9 mouse cellular contexts compared by ENCODE assay signal in the genomic region with DNA sequence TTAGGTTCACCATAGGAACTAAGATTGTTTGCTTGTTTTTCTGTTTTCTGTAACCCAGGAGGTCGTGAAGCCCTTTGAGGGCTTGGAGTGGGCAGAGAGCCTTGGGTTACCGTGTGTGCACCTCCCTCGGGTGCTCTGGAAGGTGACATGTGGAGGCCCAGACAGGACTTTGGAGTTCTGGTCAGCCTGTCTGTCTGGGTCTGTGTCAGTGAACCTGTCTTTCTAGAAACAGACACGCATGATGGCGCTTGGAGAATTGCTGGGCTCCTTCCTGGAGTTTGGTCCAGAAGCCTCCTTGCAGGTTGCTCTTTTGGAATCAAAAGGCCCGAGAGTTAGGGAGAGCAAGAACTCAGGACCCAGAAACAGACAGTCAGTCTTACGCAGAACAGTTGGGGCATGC. TPM values are rescaled to one million over a fixed set of nuclear protein-coding genes. Genes with fewer than 3 reads are reported as not detected.
DNase-seq lines count a peak whose midpoint lies in the region; ATAC-seq and TF ChIP-seq lines count a peak whose summit lies in the region.
"Had no signal": no experiment of that assay in that cellular context is flagged by ENCODE, and none has a peak within 500 bp of the region (broad histone marks: within the 10 kb centered on the region; RNA-seq: fewer than 3 reads in every experiment).

No protein-coding gene starts in this region.

- TF ChIP-seq EP300 in heart, adult 2 months (IDR thresholded peaks at IDR 0.05; ENCODE audit: insufficient read depth, low read depth, low read length): no peak

- H3K36me3 ChIP-seq in heart, adult 2 months (ENCODE audit: control insufficient read depth, insufficient read depth, low read length): peaks cover 12% of the 10 kb centered on the region
- peaks cover 70% of the 10 kb centered on the region for H3K36me3 ChIP-seq in hindbrain, embryonic 14.5 days (replicated peaks; ENCODE audit: control insufficient read depth, insufficient read depth)
- H3K36me3 ChIP-seq in liver, embryonic 13.5 days: peaks cover 64% of the 10 kb centered on the region

- H3K79me2 ChIP-seq in heart, adult 2 months (replicated peaks; ENCODE audit: control insufficient read depth, insufficient read depth, low read length): no peaks in the 10 kb centered on the region

- intact Hi-C loops in heart, adult 2 months (cut with DNase I): loop anchor here (5.0 to 10.0 kb wide), 2 partner anchors 242 to 344 kb away; no protein-coding TSS in a partner anchor

- no peaks in the 10 kb centered on the region for H3K27me3 ChIP-seq in heart, adult 2 months (ENCODE audit: control insufficient read depth, insufficient read depth, low read length)
- no peaks in the 10 kb centered on the region for H3K27me3 ChIP-seq in hindbrain, embryonic 14.5 days (ENCODE audit: control insufficient read depth, insufficient read depth, low read length)
- H3K27me3 ChIP-seq in liver, embryonic 13.5 days: no peaks in the 10 kb centered on the region
- H3K27me3 ChIP-seq: Patski had no signal

- no peak for ATAC-seq in hindbrain, embryonic 14.5 days (ENCODE audit: low FRiP score)
- ATAC-seq in liver, embryonic 13.5 days (ENCODE audit: low read depth): no peak

- no peak for TF ChIP-seq POLR2A in heart, adult 2 months (IDR thresholded peaks at IDR 0.05; ENCODE audit: insufficient read depth, low read depth, low read length)
- TF ChIP-seq POLR2A in cortical plate, adult 2 months (IDR thresholded peaks at IDR 0.05; ENCODE audit: extremely low read depth, insufficient read depth, low read length): no peak

- H3K27ac ChIP-seq in heart, adult 2 months: peak overlapping the region; percentile 96
- peak overlapping the region; percentile 94 for H3K27ac ChIP-seq in cortical plate, adult 2 months (ENCODE audit: insufficient read depth, low read length)
- peak overlapping the region; percentile 87 for H3K27ac ChIP-seq in hindbrain, embryonic 14.5 days
- peak overlapping the region; percentile 98 for H3K27ac ChIP-seq in liver, embryonic 13.5 days

- H3K9ac ChIP-seq in heart, adult 2 months (ENCODE audit: low read depth, low read length): peak overlapping the region; percentile 64; the same call in 1 of the 2 replicates
- peak overlapping the region; percentile 49 for H3K9ac ChIP-seq in hindbrain, embryonic 14.5 days
- H3K9ac ChIP-seq in liver, embryonic 13.5 days: peak overlapping the region; percentile 81

- DNase-seq in heart, adult 2 months: peak; percentile 43 to 51
- no peak for DNase-seq in heart, postnatal 4 days
- DNase-seq in hindbrain, embryonic 14.5 days (ENCODE audit: low spot score): no peak
- DNase-seq in liver, embryonic 13.5 days: no peak
- DNase-seq in gastrocnemius, adult 18-20 months (ENCODE audit: low spot score): no peak
- no peak for DNase-seq in frontal cortex, postnatal 14 days (ENCODE audit: low spot score in 2 of 2)
- DNase-seq in urinary bladder, postnatal 4 days (ENCODE audit: low spot score in 2 of 2): no peak

- peaks cover 15% of the 10 kb centered on the region for H3K4me1 ChIP-seq in heart, adult 2 months (ENCODE audit: control insufficient read depth, insufficient read depth, low read length)
- H3K4me1 ChIP-seq in cortical plate, adult 2 months (ENCODE audit: control insufficient read depth, insufficient read depth, low read length): peaks cover 9% of the 10 kb centered on the region; the same call in 1 of the 2 replicates
- H3K4me1 ChIP-seq in hindbrain, embryonic 14.5 days (replicated peaks; ENCODE audit: control insufficient read depth, insufficient read depth, low read length): peaks cover 36% of the 10 kb centered on the region
- H3K4me1 ChIP-seq in liver, embryonic 13.5 days (replicated peaks): peaks cover 81% of the 10 kb centered on the region

- TF ChIP-seq CTCF in heart, adult 2 months (IDR thresholded peaks at IDR 0.05): no peak
- no peak for TF ChIP-seq CTCF in cortical plate, adult 2 months (IDR thresholded peaks at IDR 0.05; ENCODE audit: extremely low read depth, insufficient read depth, low read length)

- peak overlapping the region; percentile 54 for H3K4me3 ChIP-seq in heart, adult 2 months
- H3K4me3 ChIP-seq in cortical plate, adult 2 months (ENCODE audit: insufficient read depth, low read length): no peak overlapping the region; the same call in 1 of the 2 replicates
- H3K4me3 ChIP-seq in hindbrain, embryonic 14.5 days (replicated peaks; ENCODE audit: low read length): peak overlapping the region; percentile 78
- H3K4me3 ChIP-seq in liver, embryonic 13.5 days (replicated peaks): peak overlapping the region; percentile 78

- H3K9me3 ChIP-seq in hindbrain, embryonic 14.5 days (ENCODE audit: control insufficient read depth, low read length): no peaks in the 10 kb centered on the region
- no peaks in the 10 kb centered on the region for H3K9me3 ChIP-seq in liver, embryonic 13.5 days (replicated peaks)

- H3K4me2 ChIP-seq in hindbrain, embryonic 14.5 days (replicated peaks): peak overlapping the region; percentile 47
- H3K4me2 ChIP-seq in liver, embryonic 13.5 days: peak overlapping the region; percentile 81

- WGBS in heart, adult 2 months: 60% methylated on average over 7 of the region's 7 CpGs
- 75% methylated on average over 7 of the region's 7 CpGs for WGBS in hindbrain, embryonic 14.5 days
- 34% methylated on average over 7 of the region's 7 CpGs for WGBS in liver, embryonic 13.5 days (ENCODE audit: insufficient replicate concordance)

RNA-seq across cellular contexts. Expression of a gene that starts 0.7 kb away (rescaled TPM):
- total RNA-seq in heart, adult 2 months (2021): 100 to 1,000 TPM; 213 to 308 TPM
- polyA plus RNA-seq in heart, adult 2 months (2012; rRNA removed): 505 and 903 TPM in 2 replicates
- total RNA-seq in heart, postnatal 4 days (2021): 100 to 1,000 TPM; 302 to 316 TPM
- 588 and 637 TPM in 2 replicates for polyA plus RNA-seq in cortical plate, adult 2 months (2012; rRNA removed)
- polyA plus RNA-seq in hindbrain, embryonic 14.5 days (2014; fragmentation: Nextera tagmentation; extraction: Ambion mirVana): 4,936 and 5,483 TPM in 2 replicates
- 7,621 and 8,262 TPM in 2 replicates for polyA plus RNA-seq in liver, embryonic 13.5 days (2015; fragmentation: Nextera tagmentation; extraction: Ambion mirVana)
- total RNA-seq in gastrocnemius, adult 18-20 months (2021): 100 to 1,000 TPM; 109 to 151 TPM

RNA-seq across cellular contexts. Expression of a gene that starts 6.3 kb away (rescaled TPM):
- total RNA-seq in heart, adult 2 months (2021): 10 to 100 TPM; 21.9 to 25.9 TPM
- polyA plus RNA-seq in heart, adult 2 months (2012; rRNA removed): 46.6 and 47.2 TPM in 2 replicates
- total RNA-seq in heart, postnatal 4 days (2021): 10 to 100 TPM; 48.6 to 50.7 TPM
- 99.4 and 103 TPM in 2 replicates for polyA plus RNA-seq in cortical plate, adult 2 months (2012; rRNA removed)
- 182 and 190 TPM in 2 replicates for polyA plus RNA-seq in hindbrain, embryonic 14.5 days (2014; fragmentation: Nextera tagmentation; extraction: Ambion mirVana)
- polyA plus RNA-seq in liver, embryonic 13.5 days (2015; fragmentation: Nextera tagmentation; extraction: Ambion mirVana): 104 and 106 TPM in 2 replicates
- 10 to 100 TPM; 14.2 to 16.6 TPM for total RNA-seq in gastrocnemius, adult 18-20 months (2021)

RNA-seq across cellular contexts. Expression of a gene that starts 21.3 kb away (rescaled TPM):
- total RNA-seq in heart, adult 2 months (2021): not detected
- 0.20 and 0.27 TPM in 2 replicates for polyA plus RNA-seq in heart, adult 2 months (2012; rRNA removed)
- total RNA-seq in heart, postnatal 4 days (2021): 1 to 10 TPM in 1 of 2 experiments, not detected in 1; 1.1 TPM
- 0.11 and 0.13 TPM in 2 replicates for polyA plus RNA-seq in cortical plate, adult 2 months (2012; rRNA removed)
- 0.13 and 0.35 TPM in 2 replicates for polyA plus RNA-seq in hindbrain, embryonic 14.5 days (2014; fragmentation: Nextera tagmentation; extraction: Ambion mirVana)
- 0.80 and 0.87 TPM in 2 replicates for polyA plus RNA-seq in liver, embryonic 13.5 days (2015; fragmentation: Nextera tagmentation; extraction: Ambion mirVana)
- not detected for total RNA-seq in gastrocnemius, adult 18-20 months (2021)

RNA-seq across cellular contexts. Expression of a gene that starts 22.5 kb away (rescaled TPM):
- total RNA-seq in heart, adult 2 months (2021): 10 to 100 TPM; 26.5 to 26.9 TPM
- polyA plus RNA-seq in heart, adult 2 months (2012; rRNA removed): 32.7 and 33.5 TPM in 2 replicates
- total RNA-seq in heart, postnatal 4 days (2021): 10 to 100 TPM; 38.7 to 39.3 TPM
- polyA plus RNA-seq in cortical plate, adult 2 months (2012; rRNA removed): 41.7 and 47.4 TPM in 2 replicates
- 83.9 and 93.5 TPM in 2 replicates for polyA plus RNA-seq in hindbrain, embryonic 14.5 days (2014; fragmentation: Nextera tagmentation; extraction: Ambion mirVana)
- polyA plus RNA-seq in liver, embryonic 13.5 days (2015; fragmentation: Nextera tagmentation; extraction: Ambion mirVana): 111 and 119 TPM in 2 replicates
- total RNA-seq in gastrocnemius, adult 18-20 months (2021): 10 to 100 TPM; 26.6 to 27.9 TPM

RNA-seq across cellular contexts. Expression of a gene that starts 25.7 kb away (rescaled TPM):
- 100 to 1,000 TPM in 1 of 2 experiments, 10 to 100 TPM in 1; 96.9 to 115 TPM for total RNA-seq in heart, adult 2 months (2021)
- polyA plus RNA-seq in heart, adult 2 months (2012; rRNA removed): 111 and 135 TPM in 2 replicates
- total RNA-seq in heart, postnatal 4 days (2021): 10 to 100 TPM; 82.7 to 90.3 TPM
- polyA plus RNA-seq in cortical plate, adult 2 months (2012; rRNA removed): 25.7 and 26.4 TPM in 2 replicates
- 17.8 and 21.6 TPM in 2 replicates for polyA plus RNA-seq in hindbrain, embryonic 14.5 days (2014; fragmentation: Nextera tagmentation; extraction: Ambion mirVana)
- 4.1 and 5.1 TPM in 2 replicates for polyA plus RNA-seq in liver, embryonic 13.5 days (2015; fragmentation: Nextera tagmentation; extraction: Ambion mirVana)
- total RNA-seq in gastrocnemius, adult 18-20 months (2021): 100 to 1,000 TPM; 321 to 326 TPM

Comparison
In these comparisons a context has a peak if more than half of its experiments do, and no peak if none do; other contexts are left out.
1. DNase-seq: peak in heart, adult 2 months (2 of 2); none in heart, postnatal 4 days (single experiment), hindbrain, embryonic 14.5 days (single experiment), liver, embryonic 13.5 days (single experiment), gastrocnemius, adult 18-20 months (single experiment), frontal cortex, postnatal 14 days (0 of 2) and urinary bladder, postnatal 4 days (0 of 2).
2. Peak in every context shown above with its lines, with median percentiles within 50 percentile points of each other: H3K27ac ChIP-seq and H3K9ac ChIP-seq.